Mouse (Mus musculus): ENCODE measurements at regions not wholly inside any gene's neighbourhood (a gene's known extent, or its start where the extent isn't known, plus 50 kb on each side); places are given as distances from the start of the nearest gene placed in this dataset.
A peak's percentile ranks its signal among the peaks of the same experiment; 100 is the strongest.

DNA sequence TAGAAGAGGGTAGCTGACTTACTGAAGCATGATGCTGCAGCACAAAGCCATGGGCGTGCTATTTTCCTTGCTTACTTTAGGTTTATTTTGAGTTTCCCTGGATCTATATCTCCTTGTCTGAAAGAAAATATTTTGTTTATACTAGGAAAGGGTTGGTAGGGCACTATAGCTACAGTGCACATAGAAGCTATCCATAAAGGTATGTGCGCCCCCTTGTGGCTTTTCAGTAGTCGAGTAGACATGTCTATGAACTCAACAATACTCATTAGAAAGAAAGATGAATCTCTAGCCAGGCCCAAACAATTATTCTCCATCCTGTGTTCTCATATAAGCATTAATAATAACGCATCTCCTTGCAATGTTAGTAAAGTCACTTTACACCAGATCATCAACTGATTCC is 114.3 kb downstream of the Rab38 start:
- H3K27me3 ChIP-seq (replicated peaks; ENCODE audit: insufficient read depth, low read length), result no peaks in the 10 kb centered on the region
- DNase-seq (ENCODE audit: low spot score), result peak; percentile 88
- H3K4me1 ChIP-seq (ENCODE audit: insufficient read depth, low read depth, low read length), result no peaks in the 10 kb centered on the region
- H3K9ac ChIP-seq (replicated peaks; ENCODE audit: low read depth), result no peak overlapping the region
- 6% methylated on average over 4 of the region's 4 CpGs for WGBS
- no peak overlapping the region for H3K27ac ChIP-seq (ENCODE audit: low read length)
- no peak overlapping the region for H3K4me3 ChIP-seq (ENCODE audit: low read depth, low read length)
- no peaks in the 10 kb centered on the region for H3K9me3 ChIP-seq (ENCODE audit: low read length)
- no peaks in the 10 kb centered on the region for H3K36me3 ChIP-seq (ENCODE audit: insufficient read depth, low read length)
- TF ChIP-seq EP300 (IDR thresholded peaks at IDR 0.05) (no peak), CTCF (IDR thresholded peaks at IDR 0.05) (peak; percentile 77)
- ATAC-seq, result 0 out of 2 replicates have a peak, but pooled peaks have one; percentile 46
- no peak overlapping the region for H3K4me2 ChIP-seq (replicated peaks; ENCODE audit: low read depth, low read length)

DNA sequence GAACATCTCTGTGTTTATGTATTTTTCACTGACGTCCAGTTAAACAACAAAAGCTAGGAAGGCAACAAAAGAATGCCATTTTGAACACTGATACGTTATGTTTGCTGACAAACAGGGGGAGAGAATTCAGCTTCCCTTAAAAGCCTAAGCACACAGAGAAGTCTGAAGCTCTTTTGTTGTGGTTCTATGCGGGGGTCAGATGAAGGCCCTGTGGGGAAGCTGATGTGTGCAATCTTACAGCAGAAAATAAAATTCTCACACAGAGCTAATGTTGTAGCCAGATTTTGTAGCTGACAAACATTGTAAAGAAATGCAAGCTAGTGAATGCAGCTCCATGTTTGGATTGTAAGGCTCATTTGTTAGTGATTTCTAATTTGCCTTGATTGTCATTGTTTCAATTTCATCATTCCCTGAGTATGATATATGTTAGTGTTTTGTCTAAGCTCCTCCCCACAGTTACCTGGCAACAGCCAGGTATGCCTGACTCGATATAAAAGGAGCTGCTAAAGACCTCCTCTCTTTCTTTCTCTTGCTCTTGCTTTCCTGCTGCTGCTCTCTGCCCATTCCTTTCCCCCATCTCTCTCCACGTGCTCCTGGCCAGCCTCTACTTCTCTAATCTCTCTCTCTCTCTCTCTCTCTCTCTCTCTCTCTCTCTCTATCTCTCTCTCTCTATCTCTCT is 115.0 kb downstream of the Rab38 start:
- WGBS, result 51% methylated on average over 5 of the region's 5 CpGs
- no peak for TF ChIP-seq CTCF (IDR thresholded peaks at IDR 0.05)
- no peak for TF ChIP-seq EP300 (IDR thresholded peaks at IDR 0.05)
- H3K36me3 ChIP-seq (ENCODE audit: insufficient read depth, low read length), result no peaks in the 10 kb centered on the region
- no peak overlapping the region for H3K4me2 ChIP-seq (replicated peaks; ENCODE audit: low read depth, low read length)
- no peaks in the 10 kb centered on the region for H3K27me3 ChIP-seq (replicated peaks; ENCODE audit: insufficient read depth, low read length)
- no peak for DNase-seq (ENCODE audit: low spot score)
- H3K27ac ChIP-seq (ENCODE audit: low read length), result no peak overlapping the region
- H3K9ac ChIP-seq (replicated peaks; ENCODE audit: low read depth), result no peak overlapping the region
- H3K4me1 ChIP-seq (ENCODE audit: insufficient read depth, low read depth, low read length), result no peaks in the 10 kb centered on the region
- ATAC-seq, result no peak
- no peak overlapping the region for H3K4me3 ChIP-seq (ENCODE audit: low read depth, low read length)
- H3K9me3 ChIP-seq (ENCODE audit: low read length), result no peaks in the 10 kb centered on the region

DNA sequence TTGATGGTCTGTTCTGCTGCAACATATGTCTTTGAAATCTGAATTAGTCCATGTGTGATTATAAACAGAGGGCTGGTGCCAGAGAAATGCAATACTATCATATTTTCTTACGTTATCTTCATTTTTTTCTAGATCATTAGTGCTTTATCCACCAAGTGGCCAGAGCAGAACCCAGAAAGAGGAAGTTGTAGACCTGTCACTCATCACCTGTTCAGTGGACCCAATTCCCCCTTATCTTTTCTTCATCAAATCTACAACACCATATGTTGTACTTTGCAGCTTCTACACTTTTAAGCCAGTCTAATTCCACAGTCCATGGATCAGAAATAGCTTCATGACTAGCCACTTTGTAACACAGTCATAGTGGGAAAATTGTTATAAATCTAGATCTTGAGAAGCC is 145.0 kb downstream of the Rab38 start:
- Histone ChIP-seq H3K4me3 (ENCODE audit: low read depth, low read length) (no peak overlapping the region), H3K27ac (ENCODE audit: low read length) (no peak overlapping the region), H3K9ac (replicated peaks; ENCODE audit: low read depth) (no peak overlapping the region), H3K4me2 (replicated peaks; ENCODE audit: low read depth, low read length) (no peak overlapping the region), H3K36me3 (ENCODE audit: insufficient read depth, low read length) (no peaks in the 10 kb centered on the region), H3K27me3 (replicated peaks; ENCODE audit: insufficient read depth, low read length) (no peaks in the 10 kb centered on the region), H3K9me3 (ENCODE audit: low read length) (no peaks in the 10 kb centered on the region), H3K4me1 (ENCODE audit: insufficient read depth, low read depth, low read length) (no peaks in the 10 kb centered on the region)
- no peak for DNase-seq (ENCODE audit: low spot score)
- no peak for TF ChIP-seq EP300 (IDR thresholded peaks at IDR 0.05)
- no peak for ATAC-seq
- 81% methylated on average over 1 of the region's 1 CpGs for WGBS

- DNase-seq (ENCODE audit: low spot score) (no peak), ATAC-seq (no peak)
- no peak for TF ChIP-seq CTCF (IDR thresholded peaks at IDR 0.05)
- no peak for TF ChIP-seq EP300 (IDR thresholded peaks at IDR 0.05)
- Histone ChIP-seq H3K36me3 (ENCODE audit: insufficient read depth, low read length) (no peaks in the 10 kb centered on the region), H3K4me2 (replicated peaks; ENCODE audit: low read depth, low read length) (no peak overlapping the region), H3K27ac (ENCODE audit: low read length) (no peak overlapping the region), H3K9ac (replicated peaks; ENCODE audit: low read depth) (no peak overlapping the region), H3K4me3 (ENCODE audit: low read depth, low read length) (no peak overlapping the region), H3K9me3 (ENCODE audit: low read length) (no peaks in the 10 kb centered on the region), H3K4me1 (ENCODE audit: insufficient read depth, low read depth, low read length) (no peaks in the 10 kb centered on the region), H3K27me3 (replicated peaks; ENCODE audit: insufficient read depth, low read length) (no peaks in the 10 kb centered on the region)
- WGBS, result 62% methylated on average over 1 of the region's 1 CpGs
Measured at GRCm38 (mm10) chr7:88600781-88601180, 170.7 kb downstream of the Rab38 start.
